Mouse (Mus musculus): Measurements from ENCODE around the gene Mill1. TPM values are rescaled to one million over a fixed set of nuclear protein-coding genes. Genes with fewer than 3 reads are reported as not detected.
"Not testable (repeated sequence)": the region's sequence is repeated elsewhere in the genome, so short reads cannot be mapped to it uniquely, and the experiment has no call there.

The Mill1 gene
- not detected in 2 replicates for polyA plus RNA-seq (2015; fragmentation: Nextera tagmentation; extraction: Ambion mirVana)

- Histone ChIP-seq H3K4me1 (replicated peaks; ENCODE audit: control insufficient read depth, insufficient read depth) (no peaks in the 10 kb centered on the region), H3K9me3 (ENCODE audit: control insufficient read depth, low read length) (no peaks in the 10 kb centered on the region), H3K9ac (ENCODE audit: low read length) (no peak within 1 kb of the TSS), H3K36me3 (ENCODE audit: control insufficient read depth, insufficient read depth, low read length) (no peaks in the 10 kb centered on the region), H3K4me3 (ENCODE audit: low read depth, low read length) (no peak within 1 kb of the TSS), H3K27ac (replicated peaks) (no peak within 1 kb of the TSS), H3K4me2 (replicated peaks; ENCODE audit: low read depth) (no peak within 1 kb of the TSS), H3K27me3 (ENCODE audit: control insufficient read depth, insufficient read depth, low read length) (no peaks in the 10 kb centered on the region)
- DNase-seq (ENCODE audit: low spot score), result no peak
- no peak for ATAC-seq (ENCODE audit: low FRiP score, low TSS enrichment)
- WGBS, result 59% methylated on average over 1 of the region's 1 CpGs
- TF ChIP-seq CTCF (IDR thresholded peaks at IDR 0.05; ENCODE audit: low read depth) (no peak), EP300 (optimal IDR thresholded peaks at IDR 0.05) (no peak)
Measured at GRCm38 (mm10) chr7:18245047-18245446, at the start of gene Mill1. TSS of gene Mill1 (plus strand) at chr7:18245347.

- 8% methylated on average over 9 of the region's 9 CpGs for WGBS
- Histone ChIP-seq H3K9ac (ENCODE audit: low read length) (no peak overlapping the region), H3K27ac (replicated peaks) (no peak overlapping the region), H3K36me3 (ENCODE audit: control insufficient read depth, insufficient read depth, low read length) (no peaks in the 10 kb centered on the region), H3K9me3 (ENCODE audit: control insufficient read depth, low read length) (no peaks in the 10 kb centered on the region), H3K27me3 (ENCODE audit: control insufficient read depth, insufficient read depth, low read length) (no peaks in the 10 kb centered on the region), H3K4me2 (replicated peaks; ENCODE audit: low read depth) (no peak overlapping the region), H3K4me1 (replicated peaks; ENCODE audit: control insufficient read depth, insufficient read depth) (no peaks in the 10 kb centered on the region), H3K4me3 (ENCODE audit: low read depth, low read length) (no peak overlapping the region)
- DNase-seq (ENCODE audit: low spot score), result peak; percentile 14
- no peak for ATAC-seq (ENCODE audit: low FRiP score, low TSS enrichment)
- no peak for TF ChIP-seq EP300 (optimal IDR thresholded peaks at IDR 0.05)
- TF ChIP-seq CTCF (IDR thresholded peaks at IDR 0.05; ENCODE audit: low read depth), result peak; percentile 65
Measured at GRCm38 (mm10) chr7:18210938-18211337, 34.2 kb upstream of the Mill1 start.

- Histone ChIP-seq H3K4me1 (replicated peaks; ENCODE audit: control insufficient read depth, insufficient read depth) (no peaks in the 10 kb centered on the region), H3K27ac (replicated peaks) (no peak overlapping the region), H3K9me3 (ENCODE audit: control insufficient read depth, low read length) (no peaks in the 10 kb centered on the region), H3K36me3 (ENCODE audit: control insufficient read depth, insufficient read depth, low read length) (no peaks in the 10 kb centered on the region), H3K27me3 (ENCODE audit: control insufficient read depth, insufficient read depth, low read length) (no peaks in the 10 kb centered on the region), H3K4me3 (ENCODE audit: low read depth, low read length) (no peak overlapping the region), H3K4me2 (replicated peaks; ENCODE audit: low read depth) (no peak overlapping the region), H3K9ac (ENCODE audit: low read length) (no peak overlapping the region)
- no peak for TF ChIP-seq EP300 (optimal IDR thresholded peaks at IDR 0.05)
- no peak for TF ChIP-seq CTCF (IDR thresholded peaks at IDR 0.05; ENCODE audit: low read depth)
- 56% methylated on average over 1 of the region's 1 CpGs for WGBS
- DNase-seq (ENCODE audit: low spot score) (no peak), ATAC-seq (ENCODE audit: low FRiP score, low TSS enrichment) (no peak)
Measured at GRCm38 (mm10) chr7:18214699-18215098, 30.4 kb upstream of the Mill1 start.

- no peak overlapping the region for H3K27ac ChIP-seq (replicated peaks)
- no peak for DNase-seq (ENCODE audit: low spot score)
- no peaks in the 10 kb centered on the region for H3K4me1 ChIP-seq (replicated peaks; ENCODE audit: control insufficient read depth, insufficient read depth)
- no peaks in the 10 kb centered on the region for H3K9me3 ChIP-seq (ENCODE audit: control insufficient read depth, low read length)
- no peak overlapping the region for H3K4me2 ChIP-seq (replicated peaks; ENCODE audit: low read depth)
- no peak overlapping the region for H3K4me3 ChIP-seq (ENCODE audit: low read depth, low read length)
- no peaks in the 10 kb centered on the region for H3K36me3 ChIP-seq (ENCODE audit: control insufficient read depth, insufficient read depth, low read length)
- H3K27me3 ChIP-seq (ENCODE audit: control insufficient read depth, insufficient read depth, low read length), result no peaks in the 10 kb centered on the region
- TF ChIP-seq EP300 (optimal IDR thresholded peaks at IDR 0.05) (no peak), CTCF (IDR thresholded peaks at IDR 0.05; ENCODE audit: low read depth) (no peak)
- H3K9ac ChIP-seq (ENCODE audit: low read length), result no peak overlapping the region
- ATAC-seq (ENCODE audit: low FRiP score, low TSS enrichment), result no peak
- WGBS, result 57% methylated on average over 2 of the region's 2 CpGs
Measured at GRCm38 (mm10) chr7:18238561-18238960, 6.6 kb upstream of the Mill1 start.

- Histone ChIP-seq H3K36me3 (ENCODE audit: control insufficient read depth, insufficient read depth, low read length) (no peaks in the 10 kb centered on the region), H3K4me3 (ENCODE audit: low read depth, low read length) (no peak overlapping the region), H3K27me3 (ENCODE audit: control insufficient read depth, insufficient read depth, low read length) (no peaks in the 10 kb centered on the region), H3K4me1 (replicated peaks; ENCODE audit: control insufficient read depth, insufficient read depth) (no peaks in the 10 kb centered on the region), H3K9me3 (ENCODE audit: control insufficient read depth, low read length) (no peaks in the 10 kb centered on the region), H3K27ac (replicated peaks) (no peak overlapping the region), H3K4me2 (replicated peaks; ENCODE audit: low read depth) (no peak overlapping the region), H3K9ac (ENCODE audit: low read length) (no peak overlapping the region)
- 76% methylated on average over 5 of the region's 5 CpGs for WGBS
- DNase-seq (ENCODE audit: low spot score) (no peak), ATAC-seq (ENCODE audit: low FRiP score, low TSS enrichment) (no peak)
- TF ChIP-seq CTCF (IDR thresholded peaks at IDR 0.05; ENCODE audit: low read depth), result no peak
- TF ChIP-seq EP300 (optimal IDR thresholded peaks at IDR 0.05), result no peak
Measured at GRCm38 (mm10) chr7:18241217-18241616, 3.9 kb upstream of the Mill1 start.

GRCm38 (mm10) chr7:18243959-18244573, 1.1 kb upstream of the Mill1 start:
- not testable (repeated sequence) for H3K4me2 ChIP-seq (replicated peaks; ENCODE audit: low read depth); H3K27me3 ChIP-seq (ENCODE audit: control insufficient read depth, insufficient read depth, low read length); H3K9me3 ChIP-seq (ENCODE audit: control insufficient read depth, low read length); H3K4me3 ChIP-seq (ENCODE audit: low read depth, low read length); ATAC-seq (ENCODE audit: low FRiP score, low TSS enrichment); H3K36me3 ChIP-seq (ENCODE audit: control insufficient read depth, insufficient read depth, low read length); H3K9ac ChIP-seq (ENCODE audit: low read length); DNase-seq (ENCODE audit: low spot score); H3K27ac ChIP-seq (replicated peaks); H3K4me1 ChIP-seq (replicated peaks; ENCODE audit: control insufficient read depth, insufficient read depth)
- 35% methylated on average over 1 of the region's 1 CpGs for WGBS

Measured in stomach, postnatal 0 days (tissue).